Mouse (Mus musculus): ENCODE measurements around the gene Olfr1389.
"Not testable (repeated sequence)": the region's sequence is repeated elsewhere in the genome, so short reads cannot be mapped to it uniquely, and the experiment has no call there.

Olfr1389 gene

GRCm38 (mm10) chr11:49422767-49423166 lies at the start of gene Olfr1389:
Gene Olfr1389 (plus strand): TSS chr11:49423067.
- in situ Hi-C loops (cut with MboI; ENCODE audit: low pct_unique_long_range_greater_than_20kb in 1 of 2, low sequenced_read_pairs in 2 of 2, unreplicated experiment in 1 of 2): loop anchor here in 1 of 2 experiments (25.0 kb wide), 1 partner anchor 235 kb away; the partner anchor contains the start of gene Btnl9

DNA sequence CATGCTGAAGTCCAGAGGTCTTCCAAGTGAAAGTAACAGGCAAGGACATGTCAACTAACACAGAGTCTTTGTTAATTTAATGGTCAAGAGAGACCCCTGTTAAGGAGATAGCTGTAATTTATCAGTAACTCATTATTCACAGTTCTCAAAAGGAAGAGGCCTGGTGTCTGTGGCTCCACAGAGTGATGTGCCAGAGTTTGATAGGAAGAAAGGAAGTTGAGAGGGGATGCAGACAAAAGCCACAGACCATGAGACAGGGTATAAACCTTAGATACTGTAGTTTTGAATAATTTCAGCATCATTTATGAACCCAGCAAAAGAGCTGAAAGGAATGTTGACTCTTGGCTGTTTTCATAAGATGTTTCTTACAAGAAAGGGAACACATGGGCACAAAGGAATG lies 39.7 kb upstream of the Olfr1389 start:
- in situ Hi-C loops (cut with MboI; ENCODE audit: low pct_unique_long_range_greater_than_20kb in 1 of 2, low sequenced_read_pairs in 2 of 2, unreplicated experiment in 1 of 2): no loop called here

GRCm38 (mm10) chr11:49386118-49386517 lies 36.7 kb upstream of the Olfr1389 start:
- in situ Hi-C loops (cut with MboI; ENCODE audit: low pct_unique_long_range_greater_than_20kb in 1 of 2, low sequenced_read_pairs in 2 of 2, unreplicated experiment in 1 of 2): not testable (repeated sequence)

GRCm38 (mm10) chr11:49392707-49393106 lies 30.2 kb upstream of the Olfr1389 start:
- in situ Hi-C loops (cut with MboI; ENCODE audit: low pct_unique_long_range_greater_than_20kb in 1 of 2, low sequenced_read_pairs in 2 of 2, unreplicated experiment in 1 of 2): not testable (repeated sequence)

GRCm38 (mm10) chr11:49406784-49407183 lies 16.1 kb upstream of the Olfr1389 start:
- in situ Hi-C loops (cut with MboI; ENCODE audit: low pct_unique_long_range_greater_than_20kb in 1 of 2, low sequenced_read_pairs in 2 of 2, unreplicated experiment in 1 of 2): loop anchor here in 1 of 2 experiments (25.0 kb wide), 1 partner anchor 219 kb away; the partner anchor contains the start of gene Btnl9

GRCm38 (mm10) chr11:49410540-49410939 lies 12.3 kb upstream of the Olfr1389 start:
- in situ Hi-C loops (cut with MboI; ENCODE audit: low pct_unique_long_range_greater_than_20kb in 1 of 2, low sequenced_read_pairs in 2 of 2, unreplicated experiment in 1 of 2): loop anchor here in 1 of 2 experiments (25.0 kb wide), 1 partner anchor 223 kb away; the partner anchor contains the start of gene Btnl9

DNA sequence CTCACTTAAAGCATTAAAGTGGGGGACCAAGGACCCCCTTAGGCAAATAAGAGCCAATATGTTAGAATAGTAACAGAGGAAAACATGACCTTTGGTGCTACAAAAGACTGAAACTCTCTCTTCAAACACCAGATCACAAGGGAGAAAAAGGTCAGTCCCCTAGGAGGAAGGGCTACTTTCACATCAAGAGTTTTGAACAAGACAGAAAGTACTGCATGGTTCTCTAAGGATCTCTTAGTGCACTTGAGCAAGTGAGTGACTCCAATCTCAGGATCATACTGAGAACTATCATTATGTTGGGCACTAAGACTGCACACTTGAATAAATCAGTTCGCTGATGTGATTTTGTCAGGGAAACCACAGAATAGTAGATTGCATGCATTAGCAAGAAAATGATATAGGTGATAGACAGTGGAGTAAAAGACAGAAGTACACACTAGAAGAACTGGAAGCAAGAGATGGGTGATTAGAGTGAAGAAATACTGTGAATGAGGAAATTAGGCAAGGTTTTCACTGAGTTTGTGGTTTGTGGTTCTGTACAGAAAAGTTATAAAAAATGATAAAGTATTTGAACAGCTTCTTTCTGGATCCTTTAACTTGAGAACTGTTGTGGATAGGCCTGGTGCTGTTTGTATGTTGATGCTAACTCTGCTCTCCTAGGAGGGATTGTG lies 2.5 kb downstream of the Olfr1389 start:
- in situ Hi-C loops (cut with MboI; ENCODE audit: low pct_unique_long_range_greater_than_20kb in 1 of 2, low sequenced_read_pairs in 2 of 2, unreplicated experiment in 1 of 2): no loop called here

GRCm38 (mm10) chr11:49429641-49430040 lies 6.8 kb downstream of the Olfr1389 start:
- in situ Hi-C loops (cut with MboI; ENCODE audit: low pct_unique_long_range_greater_than_20kb in 1 of 2, low sequenced_read_pairs in 2 of 2, unreplicated experiment in 1 of 2): no loop called here

DNA sequence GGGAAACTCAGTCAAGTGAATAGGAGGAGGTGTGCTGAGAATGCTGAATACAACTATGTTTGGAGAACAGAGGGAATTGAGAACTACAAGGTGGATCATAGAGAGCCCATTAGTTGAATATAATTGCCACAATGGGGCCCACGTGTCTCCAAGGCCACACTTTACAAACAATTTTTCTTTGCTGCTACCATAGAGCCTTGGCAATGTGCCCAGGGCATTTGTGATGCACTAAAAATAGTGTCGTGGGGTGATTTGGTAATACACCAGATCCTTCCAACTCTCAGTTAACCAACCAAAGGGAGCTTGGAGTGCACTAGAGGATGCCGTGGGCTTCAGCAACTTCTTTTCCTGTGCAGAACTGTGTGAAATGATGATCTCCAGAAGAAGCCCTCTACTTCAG lies 13.5 kb downstream of the Olfr1389 start, which contains the start of gene Olfr1388:
TSS of gene Olfr1388 (plus strand) at position 214 of the 400 bp plus-strand sequence.
- in situ Hi-C loops (cut with MboI; ENCODE audit: low pct_unique_long_range_greater_than_20kb in 1 of 2, low sequenced_read_pairs in 2 of 2, unreplicated experiment in 1 of 2): no loop called here

GRCm38 (mm10) chr11:49455043-49455442 lies 32.2 kb downstream of the Olfr1389 start, which contains the start of gene Olfr1387:
Gene Olfr1387 (plus strand): TSS chr11:49455343.
- in situ Hi-C loops (cut with MboI; ENCODE audit: low pct_unique_long_range_greater_than_20kb in 1 of 2, low sequenced_read_pairs in 2 of 2, unreplicated experiment in 1 of 2): no loop called here

GRCm38 (mm10) chr11:49464746-49465145 lies 41.9 kb downstream of the Olfr1389 start, which contains the start of gene Olfr1386:
Gene Olfr1386 (plus strand): TSS chr11:49465046.
- in situ Hi-C loops (cut with MboI; ENCODE audit: low pct_unique_long_range_greater_than_20kb in 1 of 2, low sequenced_read_pairs in 2 of 2, unreplicated experiment in 1 of 2): not testable (repeated sequence)
